Mouse (Mus musculus) kidney, adult 18-20 months (tissue): ENCODE data around the gene Frem2.

Source experiments
- DNase-seq: peaks from one replicate; pipeline ENCODE4 v3.0.0; 2021

Frem2 gene

GRCm38 (mm10) chr3:53656878-53657561 is at the start of gene Frem2:
TSS of gene Frem2 (minus strand) at chr3:53657355.
- DNase-seq: peak; percentile 80

- DNase-seq: no peak
Observed at GRCm38 (mm10) chr3:53705992-53706495, 48.9 kb upstream of the Frem2 start.

- DNase-seq: peak; percentile 43
Observed at GRCm38 (mm10) chr3:53703126-53703505, 46.0 kb upstream of the Frem2 start.

- no peak for DNase-seq
Observed at GRCm38 (mm10) chr3:53702421-53703125, 45.4 kb upstream of the Frem2 start.

- DNase-seq: no peak
Observed at GRCm38 (mm10) chr3:53701940-53702339, 44.8 kb upstream of the Frem2 start.

- peak; percentile 8 for DNase-seq
Observed at GRCm38 (mm10) chr3:53687776-53688175, 30.6 kb upstream of the Frem2 start.

- no peak for DNase-seq
Observed at GRCm38 (mm10) chr3:53682244-53682643, 25.1 kb upstream of the Frem2 start.

GRCm38 (mm10) chr3:53680816-53681215 is 23.7 kb upstream of the Frem2 start:
- no peak for DNase-seq

GRCm38 (mm10) chr3:53674225-53674624 is 17.1 kb upstream of the Frem2 start:
- no peak for DNase-seq

- DNase-seq: no peak
Observed at GRCm38 (mm10) chr3:53669736-53670135, 12.6 kb upstream of the Frem2 start.

- DNase-seq: peak; percentile 37
Observed at GRCm38 (mm10) chr3:53657744-53658534, 784 bp upstream of the Frem2 start.

- DNase-seq: no peak
Observed at GRCm38 (mm10) chr3:53656328-53656877, 752 bp downstream of the Frem2 start.

- DNase-seq: no peak
Observed at GRCm38 (mm10) chr3:53655343-53655742, 1.8 kb downstream of the Frem2 start.

- DNase-seq: no peak
Observed at GRCm38 (mm10) chr3:53650003-53650748, 7.0 kb downstream of the Frem2 start.

- no peak for DNase-seq
Observed at GRCm38 (mm10) chr3:53649425-53649824, 7.7 kb downstream of the Frem2 start.

GRCm38 (mm10) chr3:53648902-53649301 is 8.3 kb downstream of the Frem2 start:
- no peak for DNase-seq

GRCm38 (mm10) chr3:53635948-53636347 is 21.2 kb downstream of the Frem2 start:
- no peak for DNase-seq

- DNase-seq: no peak
Observed at GRCm38 (mm10) chr3:53631126-53631525, 26.0 kb downstream of the Frem2 start.

- DNase-seq: no peak
Observed at GRCm38 (mm10) chr3:53630630-53631029, 26.5 kb downstream of the Frem2 start.

- no peak for DNase-seq
Observed at GRCm38 (mm10) chr3:53629966-53630365, 27.2 kb downstream of the Frem2 start.

GRCm38 (mm10) chr3:53623222-53623621 is 33.9 kb downstream of the Frem2 start:
- DNase-seq: no peak

GRCm38 (mm10) chr3:53620978-53621377 is 36.2 kb downstream of the Frem2 start:
- DNase-seq: no peak
